Mouse (Mus musculus) ES-E14 (cell line): ENCODE results near the gene Exo5. TPM values are rescaled to one million over a fixed set of nuclear protein-coding genes. Genes with fewer than 3 reads are reported as not detected.

Experiments used
- DNase-seq: peaks from one replicate; pipeline ENCODE4 v3.0.0-alpha.2; 2013; ENCODE audit warnings: low read depth, low spot score
- H3K27ac ChIP-seq: 2 replicates; pipeline ENCODE4 v1.5.1; 2012; ENCODE audit warnings: low read depth, mild to moderate bottlenecking, low read length, moderate library complexity, mixed read lengths; ENCODE audit not compliant: poor library complexity, insufficient read depth, severe bottlenecking
- H3K36me3 ChIP-seq: 2 replicates; pipeline ENCODE4 v1.6.1; 2012; ENCODE audit warnings: mild to moderate bottlenecking, low read length, moderate library complexity, mixed read lengths; ENCODE audit not compliant: control insufficient read depth, poor library complexity, insufficient read depth, severe bottlenecking
- H3K4me1 ChIP-seq, 2 experiments: fragments of 150-350 bp in 1 of 2; sonication (generic) in 1 of 2; 2 replicates each; pipeline ENCODE4 v1.6.1; 2012; ENCODE audit warnings: low read length in 2 of 2, mild to moderate bottlenecking in 1 of 2, mixed read lengths in 1 of 2; ENCODE audit not compliant: control insufficient read depth in 2 of 2, insufficient read depth in 2 of 2, poor library complexity in 1 of 2
- H3K4me3 ChIP-seq, 2 experiments: fragments of 150-350 bp in 1 of 2; sonication (generic) in 1 of 2; 2 replicates each; pipeline ENCODE4 v1.5.1; 2012; ENCODE audit warnings: low read length in 2 of 2, low read depth in 1 of 2, mild to moderate bottlenecking in 1 of 2, mixed read lengths in 1 of 2; ENCODE audit not compliant: insufficient read depth in 1 of 2, poor library complexity in 1 of 2, severe bottlenecking in 1 of 2
- H3K9ac ChIP-seq: 2 replicates; pipeline ENCODE4 v1.6.1; 2012; ENCODE audit warnings: low read depth, mild to moderate bottlenecking, low read length, mixed read lengths; ENCODE audit not compliant: poor library complexity, insufficient read depth, severe bottlenecking
- H3K9me3 ChIP-seq: fragments of 150-350 bp; sonication (generic); 2 replicates; pipeline ENCODE4 v1.6.1; 2012; ENCODE audit warnings: low read depth, mild to moderate bottlenecking, low read length; ENCODE audit not compliant: control insufficient read depth, insufficient read depth
- CHD2 ChIP-seq: IDR thresholded peaks from 2 replicates; pipeline ENCODE4 v1.6.1; 2014; ENCODE audit warnings: mild to moderate bottlenecking, low read depth, low read length, inconsistent platforms
- HCFC1 ChIP-seq: IDR thresholded peaks from 2 replicates; pipeline ENCODE4 v1.6.1; 2012; ENCODE audit warnings: low read length, inconsistent platforms, borderline replicate concordance; ENCODE audit not compliant: insufficient read depth
- MAFK ChIP-seq: IDR thresholded peaks from 2 replicates; pipeline ENCODE4 v1.6.1; 2014; ENCODE audit warnings: mild to moderate bottlenecking, low read depth, low read length, inconsistent platforms; ENCODE audit not compliant: insufficient read depth
- ZC3H11A ChIP-seq: IDR thresholded peaks from 2 replicates; pipeline ENCODE4 v1.6.1; 2012; ENCODE audit warnings: low read depth, mild to moderate bottlenecking, inconsistent platforms, low read length, borderline replicate concordance
- ZNF384 ChIP-seq: IDR thresholded peaks from 2 replicates; pipeline ENCODE4 v1.6.1; 2012; ENCODE audit warnings: low read depth, low read length, inconsistent platforms
- in situ Hi-C, 2 experiments: fragments of 600-800 bp; cut with MboI; formaldehyde crosslinking; loops; one replicate each; pipeline ENCODE4 v1.15.1; 2025; ENCODE audit warnings: low sequenced_read_pairs in 2 of 2, inconsistent platforms in 1 of 2; ENCODE audit not compliant: unreplicated experiment in 2 of 2
- total RNA-seq: library from RNA; depleted of rRNA; stranded (reverse); fragments of 300-350 nt; gene quantifications from 2 replicates; pipeline ENCODE4 v1.2.3, GENCODE M21; 2012

The Exo5 gene
- total RNA-seq, 1 experiment = 13.3 TPM

DNA sequence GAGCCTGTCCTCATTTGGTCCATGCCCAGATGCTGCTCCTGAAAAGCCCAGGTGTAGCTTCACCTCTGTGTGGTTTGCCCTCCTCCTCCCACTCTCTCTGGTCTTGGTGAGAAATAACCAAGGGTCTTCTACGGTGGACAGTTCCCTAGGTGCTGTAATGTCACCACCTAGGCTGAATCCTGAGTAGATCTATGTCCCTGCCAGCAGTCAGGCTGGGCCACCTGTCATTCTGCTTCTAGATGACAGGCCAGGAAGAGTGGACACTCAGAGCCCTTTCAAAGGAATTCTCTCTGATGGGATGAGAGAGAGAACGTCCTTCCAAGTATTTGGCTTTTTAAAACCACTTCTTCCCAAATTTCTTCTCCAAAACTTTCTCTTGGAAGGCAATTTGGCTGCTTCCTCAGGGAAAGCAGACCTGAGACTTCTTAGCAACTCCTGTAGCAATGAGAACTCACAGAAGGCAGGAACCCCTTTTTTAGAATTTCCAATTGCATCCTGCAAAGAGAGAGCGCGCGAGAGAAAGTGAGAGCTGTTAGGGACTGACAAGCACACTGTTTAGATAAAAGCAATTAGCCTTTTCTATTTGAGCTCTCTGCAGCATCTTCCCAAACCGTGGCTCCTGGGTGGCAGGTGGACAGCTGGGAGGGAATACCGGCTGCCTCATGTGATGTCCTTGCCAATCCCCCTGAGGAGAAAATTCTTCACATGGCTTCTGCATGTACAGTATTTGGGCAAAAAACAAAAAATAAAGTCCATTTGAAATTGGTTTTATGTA is 28.8 kb downstream of the Exo5 start:
- in situ Hi-C loops = no loop called here
- H3K9me3 ChIP-seq = no peaks in the 10 kb centered on the region

DNA sequence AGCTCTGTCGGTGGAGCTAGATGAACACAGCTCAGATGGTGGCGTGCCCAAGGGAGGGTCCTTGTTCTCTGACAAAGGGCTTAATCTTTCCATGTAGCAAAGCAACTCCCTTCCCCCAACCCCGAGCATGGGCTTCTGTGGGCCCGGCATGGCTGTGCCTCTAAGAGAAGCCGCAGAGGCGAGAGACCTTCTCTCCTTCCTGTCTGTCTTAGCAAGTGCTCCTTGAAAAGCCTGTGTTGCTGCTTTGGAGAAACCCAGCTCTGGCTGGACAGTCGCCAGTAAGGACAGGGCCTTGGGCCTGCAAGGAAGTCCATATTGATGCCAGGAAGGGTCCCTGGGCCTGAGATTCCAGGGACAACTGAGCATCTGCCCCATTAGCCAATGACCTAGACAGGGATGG is 29.6 kb downstream of the Exo5 start:
- Histone ChIP-seq H3K9me3 (no peaks in the 10 kb centered on the region), H3K4me1 (peaks cover 0 to 2% of the 10 kb centered on the region in 2 experiments; a peak in 1 of 4 replicates), H3K4me3 (no peak overlapping the region), H3K9ac (no peak overlapping the region), H3K27ac (no peak overlapping the region), H3K36me3 (no peaks in the 10 kb centered on the region)
- in situ Hi-C loops = no loop called here
- DNase-seq = no peak
- no peak for TF ChIP-seq CHD2
- no peak for TF ChIP-seq ZC3H11A
- TF ChIP-seq HCFC1 = no peak
- TF ChIP-seq ZNF384 = no peak
- no peak for TF ChIP-seq MAFK

More for the DNA sequence above, 28.8 kb downstream of the Exo5 start:
- no peak for TF ChIP-seq MAFK
- no peak for TF ChIP-seq ZC3H11A
- TF ChIP-seq ZNF384 = no peak
- TF ChIP-seq HCFC1 = no peak
- TF ChIP-seq CHD2 = no peak
- no peak overlapping the region for H3K27ac ChIP-seq
- DNase-seq = no peak
- no peaks in the 10 kb centered on the region for H3K36me3 ChIP-seq
- H3K4me1 ChIP-seq = peaks cover 0 to 2% of the 10 kb centered on the region in 2 experiments; a peak in 1 of 4 replicates
- no peak overlapping the region for H3K9ac ChIP-seq
- H3K4me3 ChIP-seq = no peak overlapping the region

DNA sequence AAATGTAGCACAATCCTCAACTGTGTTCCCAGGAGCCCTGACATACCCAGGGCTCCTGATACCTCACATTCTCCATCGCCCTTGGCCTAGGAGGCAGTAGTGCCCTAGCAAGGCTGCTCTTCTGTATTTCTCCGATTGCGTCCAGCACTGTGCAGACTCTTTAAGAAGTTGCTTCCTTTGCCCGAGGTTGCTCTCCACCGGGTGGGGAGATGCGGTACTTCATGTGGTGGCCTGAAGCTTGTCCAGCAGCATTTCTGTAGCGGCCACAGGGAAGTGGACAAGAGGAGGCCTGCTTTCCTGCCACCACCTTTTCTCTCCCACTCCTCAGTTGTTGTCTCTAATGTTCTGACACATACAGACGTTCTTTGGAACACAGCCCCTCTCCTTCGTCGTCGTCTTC is 30.2 kb downstream of the Exo5 start:
- no peak overlapping the region for H3K27ac ChIP-seq
- H3K4me1 ChIP-seq = peaks cover 0 to 2% of the 10 kb centered on the region in 2 experiments; a peak in 1 of 4 replicates
- no peaks in the 10 kb centered on the region for H3K9me3 ChIP-seq
- no peak overlapping the region for H3K9ac ChIP-seq
- DNase-seq = no peak
- H3K36me3 ChIP-seq = no peaks in the 10 kb centered on the region
- no peak for TF ChIP-seq CHD2
- no peak for TF ChIP-seq ZC3H11A
- TF ChIP-seq ZNF384 = no peak
- TF ChIP-seq HCFC1 = no peak
- no peak overlapping the region for H3K4me3 ChIP-seq
- in situ Hi-C loops = no loop called here

DNA sequence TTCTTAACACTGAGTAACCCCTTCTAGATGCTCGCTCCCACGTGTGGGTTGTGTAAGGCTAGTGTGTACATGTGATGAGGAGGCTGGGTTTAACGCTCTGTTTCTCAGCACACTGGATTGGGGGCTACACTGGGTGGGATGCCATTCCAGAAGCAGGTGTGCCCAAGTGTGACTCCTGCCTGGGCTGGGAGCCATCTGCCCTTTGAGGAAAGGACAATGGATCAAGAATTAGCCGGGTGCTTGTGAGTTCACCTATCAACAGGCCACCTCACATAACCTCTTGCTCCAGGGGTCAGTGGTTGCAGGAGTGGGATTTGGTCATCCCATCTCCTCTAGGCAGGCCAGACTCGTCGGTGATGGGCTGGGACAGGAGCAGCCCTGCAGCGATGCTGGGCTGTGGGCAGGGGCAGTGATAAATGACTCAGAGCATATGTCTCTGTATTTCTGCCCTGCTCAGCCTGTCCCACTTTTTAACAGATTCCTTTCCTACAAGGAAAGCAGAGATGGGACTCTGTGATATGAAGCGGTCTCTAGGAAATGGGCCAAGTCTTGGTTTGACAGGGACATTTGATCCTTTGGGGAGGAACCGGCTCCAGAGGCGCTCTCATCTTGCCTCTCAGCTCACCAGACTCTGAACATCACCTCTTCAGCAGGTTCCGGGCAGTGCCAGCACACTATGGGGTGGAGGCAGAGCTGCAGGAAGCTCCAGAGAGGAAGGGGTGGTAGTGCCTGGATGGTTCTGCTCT is 31.0 kb downstream of the Exo5 start:
- Histone ChIP-seq H3K9me3 (no peaks in the 10 kb centered on the region), H3K4me3 (no peak overlapping the region), H3K9ac (no peak overlapping the region), H3K36me3 (no peaks in the 10 kb centered on the region), H3K4me1 (peaks cover 0 to 2% of the 10 kb centered on the region in 2 experiments; a peak in 1 of 4 replicates), H3K27ac (no peak overlapping the region)
- TF ChIP-seq ZC3H11A (no peak), HCFC1 (no peak), MAFK (no peak), CHD2 (no peak), ZNF384 (no peak)
- no peak for DNase-seq
- in situ Hi-C loops = no loop called here
